Mouse (Mus musculus) forebrain, embryonic 12.5 days (tissue): ENCODE measurements at regions not wholly inside any gene's neighbourhood (a gene's known extent, or its start where the extent isn't known, plus 50 kb on each side); places are given as distances from the start of the nearest gene placed in this dataset.

ENCODE experiments used
- ATAC-seq: fragments of 200-750 bp; cut with Nextera tagmentation; 2 replicates; pipeline ENCODE4 v1.8.0; 2017; ENCODE audit warnings: moderate TSS enrichment; ENCODE audit not compliant: low FRiP score
- H3K27ac ChIP-seq: fragments of 300-500 bp; sonication (generic); 2 replicates; pipeline ENCODE4 v1.5.1; 2016; ENCODE audit warnings: mild to moderate bottlenecking
- H3K27me3 ChIP-seq: fragments of 300-500 bp; sonication (generic); 2 replicates; pipeline ENCODE4 v1.6.1; 2016; ENCODE audit warnings: mild to moderate bottlenecking
- H3K36me3 ChIP-seq: fragments of 300-500 bp; sonication (generic); replicated peaks from 2 replicates; pipeline ENCODE4 v1.6.1; 2016; ENCODE audit warnings: mild to moderate bottlenecking
- H3K4me1 ChIP-seq: fragments of 300-500 bp; sonication (generic); 2 replicates; pipeline ENCODE4 v1.6.1; 2016
- H3K4me2 ChIP-seq: fragments of 300-500 bp; sonication (generic); 2 replicates; pipeline ENCODE4 v1.6.1; 2016; ENCODE audit warnings: mild to moderate bottlenecking, moderate library complexity
- H3K4me3 ChIP-seq: fragments of 300-500 bp; sonication (generic); replicated peaks from 2 replicates; pipeline ENCODE4 v1.5.1; 2016; ENCODE audit warnings: mild to moderate bottlenecking
- H3K9ac ChIP-seq: fragments of 300-500 bp; sonication (generic); 2 replicates; pipeline ENCODE4 v1.6.1; 2016; ENCODE audit warnings: mild to moderate bottlenecking
- H3K9me3 ChIP-seq: fragments of 300-500 bp; sonication (generic); 2 replicates; pipeline ENCODE4 v1.6.1; 2016
- WGBS: fragments of 180-500 bp; shearing (Covaris S2); methylation state at CpG from one replicate; pipeline ENCODE4 v1.1.7; 2016; 5-methylcytosine and 5-hydroxymethylcytosine counted together

GRCm38 (mm10) chr4:119044005-119044677 is 64.4 kb upstream of the Slc2a1 start:
- Histone ChIP-seq H3K9me3 (no peaks in the 10 kb centered on the region), H3K27ac (no peak overlapping the region), H3K4me3 (no peak overlapping the region), H3K4me2 (no peak overlapping the region), H3K27me3 (no peaks in the 10 kb centered on the region), H3K4me1 (peaks cover 11% of the 10 kb centered on the region), H3K9ac (no peak overlapping the region), H3K36me3 (no peaks in the 10 kb centered on the region)
- 25% methylated on average over 19 of the region's 19 CpGs for WGBS
- no peak for ATAC-seq

GRCm38 (mm10) chr4:119044836-119045235 is 63.7 kb upstream of the Slc2a1 start:
- H3K4me1 ChIP-seq = peaks cover 11% of the 10 kb centered on the region
- H3K9ac ChIP-seq = no peak overlapping the region
- ATAC-seq = no peak
- H3K27ac ChIP-seq = 0 out of 2 replicates have a peak overlapping the region, but pooled peaks have one; percentile 8
- H3K4me2 ChIP-seq = no peak overlapping the region
- 87% methylated on average over 13 of the region's 13 CpGs for WGBS
- H3K9me3 ChIP-seq = no peaks in the 10 kb centered on the region
- H3K4me3 ChIP-seq = no peak overlapping the region
- no peaks in the 10 kb centered on the region for H3K36me3 ChIP-seq
- no peaks in the 10 kb centered on the region for H3K27me3 ChIP-seq

- Histone ChIP-seq H3K9ac (no peak overlapping the region), H3K4me3 (no peak overlapping the region), H3K4me1 (no peaks in the 10 kb centered on the region), H3K4me2 (no peak overlapping the region), H3K27me3 (no peaks in the 10 kb centered on the region), H3K36me3 (no peaks in the 10 kb centered on the region), H3K27ac (no peak overlapping the region), H3K9me3 (no peaks in the 10 kb centered on the region)
- WGBS = 69% methylated on average over 2 of the region's 2 CpGs
- ATAC-seq = no peak
These were observed 57.6 kb upstream of the Slc2a1 start for GRCm38 (mm10) chr4:119050867-119051353.

GRCm38 (mm10) chr4:119052537-119052936 is 56.0 kb upstream of the Slc2a1 start:
- no peak overlapping the region for H3K9ac ChIP-seq
- no peak for ATAC-seq
- no peaks in the 10 kb centered on the region for H3K27me3 ChIP-seq
- H3K4me3 ChIP-seq = no peak overlapping the region
- H3K27ac ChIP-seq = no peak overlapping the region
- H3K36me3 ChIP-seq = no peaks in the 10 kb centered on the region
- H3K4me2 ChIP-seq = no peak overlapping the region
- WGBS = 81% methylated on average over 3 of the region's 3 CpGs
- H3K9me3 ChIP-seq = no peaks in the 10 kb centered on the region
- no peaks in the 10 kb centered on the region for H3K4me1 ChIP-seq

GRCm38 (mm10) chr4:119053241-119053640 is 55.3 kb upstream of the Slc2a1 start:
- no peak for ATAC-seq

GRCm38 (mm10) chr4:119053680-119054079 is 54.8 kb upstream of the Slc2a1 start:
- Histone ChIP-seq H3K27me3 (no peaks in the 10 kb centered on the region), H3K27ac (no peak overlapping the region), H3K9ac (no peak overlapping the region), H3K4me1 (no peaks in the 10 kb centered on the region), H3K9me3 (no peaks in the 10 kb centered on the region), H3K36me3 (no peaks in the 10 kb centered on the region), H3K4me3 (no peak overlapping the region), H3K4me2 (no peak overlapping the region)
- ATAC-seq = no peak
- 96% methylated on average over 6 of the region's 6 CpGs for WGBS

More at GRCm38 (mm10) chr4:119053241-119053640, 55.3 kb upstream of the Slc2a1 start:
- Histone ChIP-seq H3K4me3 (no peak overlapping the region), H3K36me3 (no peaks in the 10 kb centered on the region), H3K27ac (no peak overlapping the region), H3K4me1 (no peaks in the 10 kb centered on the region), H3K9me3 (no peaks in the 10 kb centered on the region), H3K27me3 (no peaks in the 10 kb centered on the region), H3K9ac (no peak overlapping the region), H3K4me2 (no peak overlapping the region)
- WGBS = 93% methylated on average over 4 of the region's 4 CpGs

- H3K27me3 ChIP-seq = no peaks in the 10 kb centered on the region
- no peaks in the 10 kb centered on the region for H3K36me3 ChIP-seq
- H3K9me3 ChIP-seq = no peaks in the 10 kb centered on the region
- no peak overlapping the region for H3K27ac ChIP-seq
- no peak overlapping the region for H3K4me3 ChIP-seq
- no peak overlapping the region for H3K4me2 ChIP-seq
- no peak overlapping the region for H3K9ac ChIP-seq
- ATAC-seq = no peak
- 84% methylated on average over 5 of the region's 5 CpGs for WGBS
- no peaks in the 10 kb centered on the region for H3K4me1 ChIP-seq
These were observed 54.4 kb upstream of the Slc2a1 start for GRCm38 (mm10) chr4:119054129-119054528.

GRCm38 (mm10) chr4:119057191-119057590 is 51.3 kb upstream of the Slc2a1 start:
- no peaks in the 10 kb centered on the region for H3K36me3 ChIP-seq
- no peaks in the 10 kb centered on the region for H3K27me3 ChIP-seq
- H3K27ac ChIP-seq = no peak overlapping the region
- H3K9me3 ChIP-seq = no peaks in the 10 kb centered on the region
- H3K4me3 ChIP-seq = no peak overlapping the region
- no peak for ATAC-seq
- no peak overlapping the region for H3K4me2 ChIP-seq
- no peak overlapping the region for H3K9ac ChIP-seq
- WGBS = 93% methylated on average over 6 of the region's 6 CpGs
- H3K4me1 ChIP-seq = no peaks in the 10 kb centered on the region

- no peaks in the 10 kb centered on the region for H3K9me3 ChIP-seq
- 72% methylated on average over 1 of the region's 1 CpGs for WGBS
These were observed 50.7 kb upstream of the Slc2a1 start for GRCm38 (mm10) chr4:119057826-119058225.

More at GRCm38 (mm10) chr4:119057826-119058225, 50.7 kb upstream of the Slc2a1 start:
- Histone ChIP-seq H3K4me2 (no peak overlapping the region), H3K9ac (no peak overlapping the region), H3K4me3 (no peak overlapping the region), H3K36me3 (no peaks in the 10 kb centered on the region), H3K27ac (no peak overlapping the region), H3K4me1 (no peaks in the 10 kb centered on the region), H3K27me3 (no peaks in the 10 kb centered on the region)
- no peak for ATAC-seq
